Mouse (Mus musculus): Measurements from ENCODE around the gene Prdm10. TPM values are rescaled to one million over a fixed set of nuclear protein-coding genes. Genes with fewer than 3 reads are reported as not detected.

Prdm10 gene
- total and polyA plus RNA-seq, 3 experiments = 4.8 to 5.4 (median 5.1) TPM

DNA sequence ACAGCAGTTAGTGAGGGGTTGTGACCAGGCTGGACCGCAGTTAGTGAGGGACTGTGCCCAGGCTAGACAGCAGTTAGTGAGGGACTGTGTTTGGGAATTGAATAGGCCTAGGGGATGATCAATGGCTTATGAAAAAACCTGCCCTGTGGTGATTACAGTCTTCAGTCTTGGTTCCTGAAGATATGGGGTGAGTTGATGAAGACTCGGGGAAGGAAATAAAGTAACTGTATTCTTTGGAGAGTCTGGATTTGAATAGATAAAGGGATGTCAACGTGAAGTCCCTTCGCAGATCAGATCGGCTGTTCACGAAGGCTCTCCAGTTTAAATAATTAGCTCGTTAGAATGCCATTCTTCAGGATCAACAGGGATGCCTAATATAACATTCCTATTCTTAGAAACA is 24.4 kb upstream of the Prdm10 start:
- no peaks in the 10 kb centered on the region for H3K27me3 ChIP-seq (ENCODE audit: control insufficient read depth, insufficient read depth, low read length)
- intact Hi-C loops (cut with DNase I) = no loop called here
- DNase-seq = no peak
- no peaks in the 10 kb centered on the region for H3K36me3 ChIP-seq (ENCODE audit: control insufficient read depth, insufficient read depth, low read length)
- WGBS = 66% methylated on average over 7 of the region's 7 CpGs
- H3K79me2 ChIP-seq (replicated peaks; ENCODE audit: control insufficient read depth, insufficient read depth, low read length) = no peaks in the 10 kb centered on the region
- no peak overlapping the region for H3K4me3 ChIP-seq
- H3K9ac ChIP-seq (ENCODE audit: low read depth, low read length) = no peak overlapping the region
- TF ChIP-seq EP300 (IDR thresholded peaks at IDR 0.05; ENCODE audit: insufficient read depth, low read depth, low read length) (no peak), CTCF (IDR thresholded peaks at IDR 0.05) (no peak), POLR2A (IDR thresholded peaks at IDR 0.05; ENCODE audit: insufficient read depth, low read depth, low read length) (no peak)
- H3K27ac ChIP-seq = no peak overlapping the region
- peaks cover 5% of the 10 kb centered on the region for H3K4me1 ChIP-seq (ENCODE audit: control insufficient read depth, insufficient read depth, low read length)

DNA sequence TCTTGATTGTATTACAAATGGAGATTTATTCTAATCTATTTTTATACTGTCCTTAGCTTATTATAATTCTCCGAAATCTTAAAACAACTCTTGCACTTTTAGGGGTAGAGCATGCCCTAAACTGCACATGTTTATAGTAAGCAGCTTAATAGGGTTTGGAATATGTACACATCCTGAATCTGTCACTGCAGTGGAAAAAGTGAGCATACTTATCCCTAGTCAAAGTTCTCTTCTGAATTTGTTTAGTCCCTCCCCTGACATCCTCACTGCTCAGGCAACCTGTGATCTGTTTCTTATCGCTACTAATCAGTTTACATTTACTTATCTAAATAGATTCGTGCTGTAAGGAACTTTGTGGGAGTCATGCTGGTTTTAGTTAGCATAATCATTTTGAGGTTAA is 22.1 kb upstream of the Prdm10 start:
- TF ChIP-seq POLR2A (IDR thresholded peaks at IDR 0.05; ENCODE audit: insufficient read depth, low read depth, low read length) (no peak), CTCF (IDR thresholded peaks at IDR 0.05) (no peak), EP300 (IDR thresholded peaks at IDR 0.05; ENCODE audit: insufficient read depth, low read depth, low read length) (no peak)
- no peak overlapping the region for H3K4me3 ChIP-seq
- WGBS = 72% methylated on average over 3 of the region's 3 CpGs
- no peaks in the 10 kb centered on the region for H3K27me3 ChIP-seq (ENCODE audit: control insufficient read depth, insufficient read depth, low read length)
- intact Hi-C loops (cut with DNase I) = no loop called here
- no peaks in the 10 kb centered on the region for H3K36me3 ChIP-seq (ENCODE audit: control insufficient read depth, insufficient read depth, low read length)
- peaks cover 5% of the 10 kb centered on the region for H3K4me1 ChIP-seq (ENCODE audit: control insufficient read depth, insufficient read depth, low read length)
- no peaks in the 10 kb centered on the region for H3K79me2 ChIP-seq (replicated peaks; ENCODE audit: control insufficient read depth, insufficient read depth, low read length)
- no peak for DNase-seq
- no peak overlapping the region for H3K9ac ChIP-seq (ENCODE audit: low read depth, low read length)
- no peak overlapping the region for H3K27ac ChIP-seq

DNA sequence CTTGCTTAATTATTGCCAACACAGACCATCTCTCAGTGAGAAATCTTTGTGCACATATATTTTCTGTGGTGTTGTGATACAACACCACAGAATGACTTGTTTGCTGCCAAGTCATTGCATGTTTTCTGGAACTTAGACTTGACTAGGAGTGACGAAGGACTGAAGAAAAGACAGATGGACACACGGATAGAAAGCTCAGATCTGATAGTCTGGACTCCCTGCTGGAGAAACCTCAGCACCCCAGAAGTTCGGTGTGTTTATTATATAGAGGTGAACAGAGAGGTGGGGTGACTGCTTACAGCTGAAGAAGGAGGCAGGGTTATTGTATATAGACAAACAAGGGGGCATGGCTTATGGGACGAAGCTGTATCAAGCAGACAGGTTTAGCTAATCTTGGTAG is 20.1 kb upstream of the Prdm10 start:
- 72% methylated on average over 4 of the region's 4 CpGs for WGBS
- Histone ChIP-seq H3K4me1 (ENCODE audit: control insufficient read depth, insufficient read depth, low read length) (no peaks in the 10 kb centered on the region; the same call in 1 of the 2 replicates), H3K36me3 (ENCODE audit: control insufficient read depth, insufficient read depth, low read length) (no peaks in the 10 kb centered on the region), H3K27ac (no peak overlapping the region), H3K9ac (ENCODE audit: low read depth, low read length) (no peak overlapping the region), H3K4me3 (no peak overlapping the region), H3K79me2 (replicated peaks; ENCODE audit: control insufficient read depth, insufficient read depth, low read length) (no peaks in the 10 kb centered on the region), H3K27me3 (ENCODE audit: control insufficient read depth, insufficient read depth, low read length) (no peaks in the 10 kb centered on the region)
- intact Hi-C loops (cut with DNase I) = no loop called here
- DNase-seq = no peak
- TF ChIP-seq POLR2A (IDR thresholded peaks at IDR 0.05; ENCODE audit: insufficient read depth, low read depth, low read length) (no peak), CTCF (IDR thresholded peaks at IDR 0.05) (no peak), EP300 (IDR thresholded peaks at IDR 0.05; ENCODE audit: insufficient read depth, low read depth, low read length) (no peak)

DNA sequence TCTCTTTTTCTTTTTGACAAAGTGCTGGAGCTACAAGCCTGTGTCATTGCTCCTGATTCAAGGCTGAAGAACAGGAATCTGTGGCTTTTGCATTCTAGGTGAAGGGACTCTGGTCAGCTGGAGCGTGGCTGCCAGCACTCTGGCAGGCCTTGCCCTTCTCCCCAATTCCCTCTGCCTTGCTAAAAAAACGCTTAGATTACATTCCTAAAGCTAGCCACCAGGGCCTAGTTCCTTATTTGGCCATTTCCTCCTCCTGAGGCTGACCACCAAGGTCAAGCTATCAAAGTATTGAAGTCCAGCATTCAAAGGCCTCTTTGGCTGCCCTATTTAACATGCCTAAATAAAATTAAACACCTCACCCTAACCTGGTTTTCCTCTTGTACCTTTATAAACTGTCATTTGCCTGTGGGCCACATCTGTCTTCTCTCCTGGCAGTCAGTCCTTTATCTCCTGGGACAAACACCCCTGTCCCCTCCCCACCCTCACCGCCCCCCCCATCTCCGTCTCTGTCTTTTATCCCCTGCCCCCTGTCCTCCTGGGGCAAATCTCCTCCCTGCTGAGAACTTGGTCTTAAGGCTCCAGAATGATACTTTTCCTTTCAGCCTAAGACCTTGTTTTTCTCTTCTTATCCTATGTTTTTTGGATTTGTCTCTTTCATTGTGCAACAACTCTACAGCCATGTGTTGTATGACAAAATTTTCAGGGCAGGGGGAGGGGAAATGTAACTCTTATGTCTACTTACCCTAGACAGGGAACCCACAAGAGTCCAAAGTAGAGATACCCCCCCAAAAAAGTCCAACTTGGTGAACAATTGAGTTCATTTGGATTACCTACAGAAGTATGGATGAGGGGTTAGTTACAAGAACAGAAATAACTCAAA is 17.9 kb upstream of the Prdm10 start:
- Histone ChIP-seq H3K36me3 (ENCODE audit: control insufficient read depth, insufficient read depth, low read length) (no peaks in the 10 kb centered on the region), H3K9ac (ENCODE audit: low read depth, low read length) (no peak overlapping the region), H3K79me2 (replicated peaks; ENCODE audit: control insufficient read depth, insufficient read depth, low read length) (no peaks in the 10 kb centered on the region), H3K27ac (no peak overlapping the region), H3K4me1 (ENCODE audit: control insufficient read depth, insufficient read depth, low read length) (peaks cover 3% of the 10 kb centered on the region), H3K4me3 (no peak overlapping the region), H3K27me3 (ENCODE audit: control insufficient read depth, insufficient read depth, low read length) (no peaks in the 10 kb centered on the region)
- intact Hi-C loops (cut with DNase I) = no loop called here
- TF ChIP-seq CTCF (IDR thresholded peaks at IDR 0.05) (no peak), POLR2A (IDR thresholded peaks at IDR 0.05; ENCODE audit: insufficient read depth, low read depth, low read length) (no peak), EP300 (IDR thresholded peaks at IDR 0.05; ENCODE audit: insufficient read depth, low read depth, low read length) (0 out of 2 replicates have a peak, but pooled peaks have one; percentile 17)
- peak in 1 of 2 experiments; percentile 34 for DNase-seq
- WGBS = 45% methylated on average over 4 of the region's 4 CpGs

DNA sequence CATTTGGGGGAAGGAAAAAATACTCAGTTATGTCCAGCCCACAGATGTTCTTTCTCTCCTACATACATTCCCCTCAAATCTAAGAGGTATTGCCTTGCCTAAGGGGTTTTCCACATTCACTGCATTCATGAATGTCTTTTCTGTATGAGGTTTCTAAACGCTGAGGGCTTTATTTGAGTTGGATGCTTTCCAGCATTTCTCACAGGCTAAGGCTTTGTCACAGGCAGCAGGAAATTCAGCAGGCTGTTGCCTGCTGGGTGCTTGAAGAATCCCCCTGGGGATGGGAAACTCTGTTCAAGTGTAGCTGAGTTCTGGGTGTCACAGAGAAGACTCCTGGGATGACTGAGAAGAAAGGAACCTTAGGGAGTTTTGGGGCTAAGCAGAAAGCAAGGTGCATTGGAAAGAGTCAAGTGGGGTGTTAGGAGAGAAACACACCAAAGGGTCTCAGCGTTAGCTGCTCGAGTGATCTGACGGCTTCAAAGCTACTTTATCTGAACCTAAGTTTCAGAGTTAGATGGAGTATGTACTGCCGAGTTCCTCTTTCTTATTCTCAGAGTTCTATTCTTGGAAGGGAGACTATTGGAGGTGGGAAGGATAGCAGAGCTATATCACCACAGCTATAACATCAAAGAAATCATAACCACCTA is 14.2 kb upstream of the Prdm10 start:
- no peak for TF ChIP-seq CTCF (IDR thresholded peaks at IDR 0.05)
- no peak for TF ChIP-seq EP300 (IDR thresholded peaks at IDR 0.05; ENCODE audit: insufficient read depth, low read depth, low read length)
- no peak for TF ChIP-seq POLR2A (IDR thresholded peaks at IDR 0.05; ENCODE audit: insufficient read depth, low read depth, low read length)
- intact Hi-C loops (cut with DNase I) = no loop called here
- Histone ChIP-seq H3K9ac (ENCODE audit: low read depth, low read length) (no peak overlapping the region), H3K4me1 (ENCODE audit: control insufficient read depth, insufficient read depth, low read length) (peaks cover 3% of the 10 kb centered on the region), H3K27ac (no peak overlapping the region), H3K36me3 (ENCODE audit: control insufficient read depth, insufficient read depth, low read length) (no peaks in the 10 kb centered on the region), H3K4me3 (no peak overlapping the region), H3K27me3 (ENCODE audit: control insufficient read depth, insufficient read depth, low read length) (no peaks in the 10 kb centered on the region), H3K79me2 (replicated peaks; ENCODE audit: control insufficient read depth, insufficient read depth, low read length) (no peaks in the 10 kb centered on the region)
- peak in 1 of 2 experiments; percentile 8 for DNase-seq
- 15% methylated on average over 5 of the region's 5 CpGs for WGBS

Measured in heart, adult 2 months (tissue).